Mouse (Mus musculus): ENCODE measurements around the gene Itga7.

The Itga7 gene

GRCm38 (mm10) chr10:128912268-128912667 lies 21.4 kb upstream of the Itga7 start:
- DNase-seq, result no peak

DNA sequence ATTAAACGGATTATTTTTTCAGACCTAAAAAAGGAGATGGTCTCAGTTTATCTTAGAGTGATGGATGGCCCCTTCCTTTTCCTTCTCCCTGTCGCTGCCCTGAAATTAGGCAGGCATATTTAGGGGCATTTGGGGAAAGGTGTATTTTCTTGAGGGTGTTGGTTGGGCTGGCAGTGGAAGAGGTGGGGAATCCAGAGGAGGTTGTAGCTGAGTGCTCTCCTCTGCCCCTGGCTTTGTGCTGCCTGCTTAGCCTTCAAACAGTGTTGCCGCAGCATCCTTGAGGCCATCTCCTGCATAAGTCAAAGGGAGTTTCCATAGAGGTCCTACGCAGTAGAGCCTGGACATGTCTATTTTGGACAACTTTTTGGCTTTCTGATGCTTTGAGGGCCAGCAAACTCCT lies 20.8 kb upstream of the Itga7 start:
- no peak for DNase-seq

DNA sequence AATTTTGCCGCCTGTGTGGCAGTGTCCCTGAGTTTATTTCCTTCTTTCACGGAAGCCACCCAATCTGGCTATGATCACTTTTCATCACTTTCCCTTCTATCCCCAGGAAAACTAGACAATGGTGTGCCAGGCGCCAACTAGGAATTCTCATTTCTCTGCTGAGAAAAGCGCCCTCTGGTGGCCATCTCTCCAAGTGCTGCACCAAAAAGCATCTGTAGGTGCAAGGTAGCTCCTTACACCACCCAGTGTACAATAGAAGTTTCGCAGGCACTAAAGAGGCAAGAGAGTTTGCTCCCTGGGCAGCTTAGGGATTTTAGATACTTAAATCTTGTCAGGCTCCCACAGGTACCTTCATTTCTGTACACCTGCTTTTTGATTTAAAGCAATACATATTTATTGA lies 20.4 kb upstream of the Itga7 start:
- peak; percentile 95 for DNase-seq

DNA sequence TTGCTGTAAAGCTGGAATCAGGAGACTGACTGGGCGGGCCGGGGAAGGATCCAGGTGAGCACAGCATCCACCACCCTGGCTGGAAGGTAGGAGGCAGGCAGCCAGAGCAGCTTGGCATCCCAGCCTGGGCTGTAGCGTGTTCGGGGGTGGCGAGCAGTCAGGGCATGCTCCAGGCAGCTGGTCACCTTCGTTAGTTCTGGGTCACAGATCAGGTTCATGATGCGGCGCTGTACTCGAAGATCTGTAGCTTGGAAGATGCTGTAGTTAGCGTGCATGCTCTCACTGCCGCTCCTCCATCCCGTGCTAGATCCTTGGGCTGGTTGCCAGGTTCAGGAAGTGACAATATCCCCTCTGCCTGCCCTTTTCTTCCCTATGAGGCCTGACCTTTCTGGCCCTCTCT lies 19.9 kb upstream of the Itga7 start:
- no peak for DNase-seq

GRCm38 (mm10) chr10:128915550-128915949 lies 18.1 kb upstream of the Itga7 start:
- DNase-seq, result no peak

GRCm38 (mm10) chr10:128916665-128917064 lies 17.0 kb upstream of the Itga7 start:
- no peak for DNase-seq

DNA sequence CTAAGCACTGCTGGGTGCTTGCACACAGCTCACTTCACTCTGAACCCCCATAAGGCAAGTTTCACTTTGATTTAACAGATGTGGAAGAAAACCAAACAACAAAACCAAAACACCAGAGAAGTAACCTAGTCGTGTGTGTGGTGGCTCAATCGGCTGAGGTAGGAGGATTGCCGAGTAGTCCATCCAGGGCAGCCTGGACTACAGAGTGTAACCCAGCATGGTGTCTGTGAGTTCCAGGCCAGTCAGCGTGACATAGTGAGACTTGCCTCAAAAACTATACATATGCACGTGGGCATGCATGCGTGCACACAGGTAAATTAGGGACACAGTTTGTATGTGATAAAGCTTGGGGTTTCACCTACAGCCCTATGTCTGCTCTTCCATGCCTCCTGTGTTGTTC lies 16.2 kb upstream of the Itga7 start:
- no peak for DNase-seq

DNA sequence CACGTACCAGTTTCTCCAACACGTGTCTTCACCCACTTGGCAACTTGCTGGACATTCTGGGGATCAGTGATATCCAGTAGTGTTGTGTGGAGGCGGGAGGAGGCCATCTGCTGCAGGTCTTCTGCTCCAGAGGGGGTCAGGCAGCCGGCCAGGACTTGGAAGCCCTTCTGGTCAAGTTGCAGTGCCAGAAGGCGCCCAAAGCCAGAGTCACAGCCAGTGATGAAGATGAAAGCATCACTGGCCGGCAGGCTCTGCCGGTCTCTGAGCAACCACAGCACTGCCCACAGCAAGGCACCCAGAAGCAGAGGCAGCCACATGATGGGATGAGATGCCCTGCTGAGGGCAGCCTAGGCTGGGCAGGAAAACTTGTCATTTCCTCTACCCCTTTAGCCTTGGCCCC lies 15.4 kb upstream of the Itga7 start:
- DNase-seq, result peak; percentile 98

DNA sequence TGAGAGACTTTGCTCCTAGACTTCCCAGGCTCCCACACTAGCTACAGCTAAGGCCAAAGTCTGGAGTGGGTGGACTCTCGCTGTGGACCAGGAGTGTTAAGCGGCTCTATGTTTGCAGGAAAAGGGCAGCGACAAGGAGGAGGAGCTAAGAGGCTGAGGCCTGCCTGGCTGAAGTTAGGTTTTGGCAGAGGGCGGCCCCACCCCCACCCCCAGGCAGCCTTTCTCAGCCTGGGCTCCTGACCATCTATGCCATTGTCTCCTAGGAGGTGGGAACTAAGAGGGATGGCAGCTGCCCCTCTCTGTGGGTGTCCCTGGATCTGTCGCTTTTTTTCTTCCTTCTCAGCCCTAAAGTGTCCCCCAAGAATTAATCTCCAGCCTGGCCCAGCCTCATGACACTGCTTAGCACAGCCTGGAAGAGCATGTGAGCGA lies 14.4 kb upstream of the Itga7 start:
- no peak for DNase-seq

- no peak for DNase-seq
These were observed 13.7 kb upstream of the Itga7 start for GRCm38 (mm10) chr10:128919966-128920365.

DNA sequence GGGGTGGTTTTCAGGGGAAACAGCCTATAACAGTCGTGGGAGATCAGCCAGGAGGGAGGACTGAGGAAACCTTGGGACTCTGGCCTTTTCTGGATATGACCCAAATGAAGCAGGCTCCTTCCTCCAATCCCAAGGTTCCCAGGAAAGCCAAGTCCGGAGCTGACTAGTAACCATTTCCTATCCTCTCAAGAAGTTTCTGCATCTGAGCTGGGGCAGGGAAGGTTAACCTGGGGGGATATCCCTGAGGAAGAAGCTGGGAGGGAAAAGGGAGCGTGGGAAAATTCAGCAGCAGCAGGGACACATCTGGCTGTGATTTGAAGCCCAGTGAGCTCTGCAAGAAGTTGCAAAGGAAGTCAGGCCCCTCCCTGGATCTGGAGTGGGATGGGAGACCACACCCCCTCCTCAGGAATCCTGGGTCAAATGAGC lies 12.9 kb upstream of the Itga7 start:
- DNase-seq, result no peak

DNA sequence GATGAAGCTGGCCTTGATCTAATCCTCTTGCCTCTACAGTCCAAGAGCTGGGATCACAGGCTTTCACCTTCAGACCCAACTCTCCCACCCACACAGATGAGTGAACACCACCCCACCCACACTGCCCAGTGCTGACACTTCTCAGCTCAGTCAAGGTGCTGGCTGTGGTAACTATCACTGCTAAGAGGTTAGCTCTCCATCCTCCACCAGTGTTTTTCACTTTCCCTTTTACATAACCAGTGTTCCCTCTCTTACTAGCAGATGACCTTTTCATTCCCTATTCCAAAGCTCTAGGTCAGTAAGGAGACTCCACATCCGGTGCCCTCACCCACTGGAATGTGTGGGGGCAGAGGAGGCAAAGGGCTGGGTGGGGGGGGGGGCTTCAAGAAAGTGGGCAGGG lies 12.4 kb upstream of the Itga7 start:
- DNase-seq, result no peak

- DNase-seq, result no peak
These were observed 11.5 kb upstream of the Itga7 start for GRCm38 (mm10) chr10:128921883-128922821.

- DNase-seq, result no peak
These were observed 10.9 kb upstream of the Itga7 start, which contains the start of gene Rdh5 for GRCm38 (mm10) chr10:128922822-128923012. TSS of gene Rdh5 (minus strand) at chr10:128922888.

GRCm38 (mm10) chr10:128923013-128923691 lies 10.5 kb upstream of the Itga7 start:
- DNase-seq, result peak; percentile 94

DNA sequence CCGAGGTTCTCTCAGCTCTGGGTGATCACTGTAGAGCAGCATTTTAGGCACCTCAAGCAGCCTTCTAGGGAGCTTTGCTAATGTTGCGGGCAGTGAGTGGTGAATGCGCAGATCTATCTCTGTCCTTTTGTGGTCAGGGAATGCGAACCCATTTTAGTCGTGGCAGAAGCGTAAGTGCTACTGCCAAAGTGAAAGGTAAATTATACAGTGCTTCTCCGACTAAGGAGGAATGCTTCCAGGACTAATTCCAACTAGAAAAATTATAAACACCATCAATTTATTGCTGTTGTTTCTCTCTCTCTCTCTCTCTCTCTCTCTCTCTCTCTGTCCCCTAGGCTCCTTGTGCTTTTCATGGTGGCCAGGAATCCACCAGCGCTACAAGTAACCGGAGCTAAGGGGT lies 9.7 kb upstream of the Itga7 start, which contains the start of gene Bloc1s1:
Gene Bloc1s1, minus strand, starts transcription at position 101 of the 400 bp plus-strand sequence.
- no peak for DNase-seq

- DNase-seq, result no peak
These were observed 5.3 kb upstream of the Itga7 start for GRCm38 (mm10) chr10:128928356-128928755.

DNA sequence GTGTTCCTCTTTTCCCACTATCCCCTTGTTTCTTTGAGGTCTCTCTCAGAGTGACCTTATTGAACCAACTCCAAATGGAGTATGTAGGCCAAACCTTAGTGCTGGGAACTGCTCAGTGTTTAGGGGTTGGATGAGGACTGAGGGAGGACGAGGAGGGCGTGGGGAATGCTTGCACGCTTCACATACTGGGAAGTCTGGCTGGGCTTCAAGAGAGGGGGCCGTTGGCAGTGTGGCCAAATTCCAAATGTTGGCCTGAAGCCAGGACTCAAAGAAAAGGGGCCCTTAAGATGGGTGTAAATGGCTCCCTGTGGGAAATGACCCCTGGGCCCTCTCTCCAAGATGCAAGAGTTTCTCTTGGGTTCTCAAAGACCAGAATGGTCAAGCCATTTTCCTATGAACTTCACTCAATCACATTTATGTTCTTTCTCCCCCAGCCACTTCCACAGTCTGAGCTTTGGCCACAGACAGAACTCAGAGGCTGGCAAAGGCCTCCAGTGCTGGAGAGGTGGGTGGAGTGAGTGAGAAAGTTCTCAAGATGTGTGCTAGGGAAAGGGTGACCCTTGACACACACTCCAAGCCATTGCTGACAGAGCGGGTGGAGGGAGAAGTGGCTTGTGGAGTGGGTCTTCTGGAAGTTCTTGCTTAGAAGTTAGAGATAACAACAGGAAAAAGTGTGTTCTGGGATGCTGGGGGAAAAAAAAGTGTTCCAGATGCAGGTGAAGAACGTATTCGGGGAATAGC lies 3.8 kb upstream of the Itga7 start:
- no peak for DNase-seq

DNA sequence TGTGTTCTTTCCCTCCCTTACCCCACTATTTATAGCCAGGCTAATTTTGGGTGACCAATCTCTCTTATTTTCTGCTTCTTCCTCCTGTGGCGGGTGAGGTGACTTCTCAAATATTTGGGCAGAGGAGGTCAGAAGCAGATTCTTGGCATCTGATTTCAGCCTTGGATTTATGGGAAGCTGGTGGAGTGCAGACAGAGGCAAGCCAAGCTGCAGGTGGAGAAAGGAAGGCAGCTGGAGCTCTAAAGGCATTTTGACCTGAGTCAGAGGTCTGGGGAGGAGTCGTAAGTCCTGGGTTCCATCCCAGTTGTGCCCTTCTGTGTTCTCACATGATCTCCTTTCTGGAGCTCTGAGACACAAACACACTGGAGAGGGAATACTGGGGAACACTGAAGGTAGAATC lies 2.2 kb upstream of the Itga7 start:
- DNase-seq, result no peak

GRCm38 (mm10) chr10:128933976-128934721 lies 531 bp downstream of the Itga7 start:
- DNase-seq, result no peak

GRCm38 (mm10) chr10:128934997-128935787 lies 1.6 kb downstream of the Itga7 start:
- no peak for DNase-seq

DNA sequence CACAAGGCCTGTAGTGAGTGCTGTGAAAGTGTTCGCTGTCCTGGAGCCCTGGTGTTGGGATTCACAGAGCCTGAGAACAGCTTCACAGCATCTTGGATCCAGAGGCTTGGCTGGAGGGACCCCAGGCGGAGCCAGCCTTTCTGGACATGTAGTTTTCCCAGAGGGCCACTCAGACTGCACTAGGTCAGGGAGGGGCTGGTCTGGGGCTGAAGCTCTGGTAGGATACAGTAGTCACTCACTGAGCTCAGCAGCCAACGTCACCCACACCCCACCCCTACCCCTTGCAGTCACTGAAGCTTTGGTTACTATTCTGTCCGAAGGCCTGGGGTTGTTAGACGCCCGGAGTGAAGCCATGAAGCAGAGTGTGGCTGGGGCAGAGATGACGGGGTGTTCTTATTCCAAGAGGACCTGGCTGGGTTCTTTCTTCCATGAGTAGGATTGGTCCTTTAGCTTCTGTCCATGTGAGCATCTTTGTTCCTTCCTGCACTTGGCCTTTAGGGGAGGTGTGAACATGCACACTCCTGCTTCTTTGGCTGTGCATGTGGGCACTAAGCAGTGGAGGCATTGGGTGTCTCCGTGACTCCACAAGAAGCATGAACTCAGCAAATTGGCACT lies 2.3 kb downstream of the Itga7 start:
- no peak for DNase-seq

Measured in cerebellum, adult 8-10 months (tissue).